Mouse (Mus musculus): Measurements from ENCODE around the gene Aldh4a1.

- no peak for TF ChIP-seq CTCF (IDR thresholded peaks at IDR 0.05; ENCODE audit: low read depth)
- no peak for TF ChIP-seq EP300 (IDR thresholded peaks at IDR 0.05; ENCODE audit: low read depth)
These were observed 11.7 kb upstream of the Aldh4a1 start for GRCm38 (mm10) chr4:139610954-139611353.
